Mouse (Mus musculus) lung, postnatal 4 days (tissue): ENCODE measurements around the gene Mkrn3.

Experiments used
- DNase-seq, 2 experiments: peaks; one replicate each; pipeline ENCODE4 v3.0.0; 2021

Mkrn3 gene

GRCm38 (mm10) chr7:62377313-62377712, 42.6 kb downstream of the Mkrn3 start:
- peak in 1 of 2 experiments; percentile 21 for DNase-seq

- DNase-seq: peak in 1 of 2 experiments; percentile 21
Measured at GRCm38 (mm10) chr7:62376510-62377304, 43.2 kb downstream of the Mkrn3 start, which contains the start of gene Magel2. Gene Magel2 (plus strand): TSS chr7:62377010.

GRCm38 (mm10) chr7:62375658-62376057, 44.3 kb downstream of the Mkrn3 start:
- DNase-seq: no peak
